Mouse (Mus musculus) gastrocnemius, adult 2 months (tissue): ENCODE measurements at regions not wholly inside any gene's neighbourhood (a gene's known extent, or its start where the extent isn't known, plus 50 kb on each side); places are given as distances from the start of the nearest gene placed in this dataset.

ENCODE experiments used
- DNase-seq: peaks from one replicate; pipeline ENCODE4 v3.0.0; 2022
- H3K27ac ChIP-seq: fragments of 200-600 bp; 2 replicates; pipeline ENCODE4 v1.8.1; 2022; ENCODE audit warnings: mild to moderate bottlenecking
- H3K4me3 ChIP-seq: fragments of 200-600 bp; 2 replicates; pipeline ENCODE4 v1.8.1; 2022; ENCODE audit warnings: mild to moderate bottlenecking, moderate library complexity
- CTCF ChIP-seq: fragments of 200-600 bp; IDR thresholded peaks from 2 replicates; pipeline ENCODE4 v1.8.1; 2022; ENCODE audit warnings: antibody characterized with exemption, mild to moderate bottlenecking, moderate library complexity
- intact Hi-C: fragments of 180-260 bp; cut with DNase I; formaldehyde crosslinking; loops from one replicate; pipeline ENCODE4 v1.15.1; 2025

DNA sequence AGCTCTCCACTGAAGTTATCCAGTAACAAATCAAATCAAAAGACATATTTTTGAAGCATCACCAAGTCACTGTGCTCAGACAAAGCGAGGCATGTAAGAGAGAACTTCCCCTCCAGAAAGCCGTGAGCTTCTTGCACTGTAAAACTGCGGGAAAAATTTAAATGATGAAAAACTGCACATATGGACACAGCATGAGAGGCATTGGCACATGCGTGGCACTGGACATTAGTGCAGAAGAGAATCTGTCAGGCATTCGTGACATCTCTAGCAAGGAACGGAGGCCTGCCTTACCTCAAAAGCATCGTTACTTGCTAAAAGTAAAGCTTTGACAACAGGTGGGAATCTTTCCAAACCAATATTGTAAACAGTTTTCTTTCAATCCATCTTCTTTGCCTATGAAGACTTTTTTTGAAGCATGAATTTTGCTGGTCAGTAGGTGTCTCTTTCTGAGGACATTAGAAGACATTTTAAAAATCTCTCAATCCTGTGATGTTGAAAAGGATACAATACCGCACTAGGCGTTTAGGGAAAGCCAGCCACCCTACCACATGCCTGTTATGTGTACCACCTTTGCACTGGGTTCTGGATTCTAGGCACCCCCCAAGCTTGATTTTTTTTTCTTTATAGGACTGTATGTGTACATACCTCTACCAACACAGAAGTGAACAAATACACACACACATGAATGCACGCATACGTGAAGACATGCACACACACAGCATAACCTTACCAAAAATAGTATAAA, 2380.5 kb upstream of the Gm7489 start:
- TF ChIP-seq CTCF, result no peak
- Histone ChIP-seq H3K27ac (no peak overlapping the region), H3K4me3 (no peak overlapping the region)
- no peak for DNase-seq
- intact Hi-C loops, result no loop called here

DNA sequence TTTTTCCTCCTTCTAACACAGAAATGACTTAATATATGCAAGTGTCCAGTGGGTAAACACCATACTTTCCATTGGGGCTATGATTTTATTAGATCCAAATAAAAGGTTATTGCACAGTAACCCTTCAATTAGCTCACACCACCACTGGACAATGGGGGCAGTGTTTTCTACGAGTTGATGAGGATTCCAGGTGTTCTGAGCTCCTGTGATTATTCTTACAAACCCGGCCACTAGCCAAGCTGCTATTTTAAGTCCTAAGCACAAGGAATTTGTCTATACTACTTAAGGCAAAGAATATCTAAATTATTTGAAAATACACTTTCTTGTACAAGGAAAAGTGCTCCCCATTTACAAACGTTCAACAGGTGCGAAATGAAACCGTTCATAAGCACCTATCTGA, 2379.9 kb upstream of the Gm7489 start:
- H3K27ac ChIP-seq, result no peak overlapping the region
- DNase-seq, result no peak
- no peak for TF ChIP-seq CTCF
- intact Hi-C loops, result no loop called here
- no peak overlapping the region for H3K4me3 ChIP-seq

DNA sequence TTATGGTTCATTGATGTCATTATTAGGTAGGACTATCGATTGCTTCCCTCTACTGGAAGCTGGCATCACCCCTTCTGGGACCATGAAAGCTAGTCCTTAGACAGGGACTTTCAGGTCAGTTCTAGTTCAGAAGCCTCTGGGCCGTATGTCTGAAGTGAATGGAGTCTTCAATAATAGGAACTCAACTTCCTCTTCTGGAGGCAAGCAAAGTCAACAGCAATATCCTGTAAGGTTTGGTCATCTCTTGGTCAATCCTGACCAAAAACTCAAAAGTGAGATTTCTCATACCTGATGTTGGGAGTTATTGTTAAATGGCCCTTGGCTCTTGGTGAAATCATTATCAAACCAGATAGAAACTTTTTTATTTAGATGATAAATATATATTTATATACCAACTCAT, 2377.6 kb upstream of the Gm7489 start:
- no peak for DNase-seq
- H3K4me3 ChIP-seq, result no peak overlapping the region
- intact Hi-C loops, result no loop called here
- no peak overlapping the region for H3K27ac ChIP-seq
- TF ChIP-seq CTCF, result no peak

DNA sequence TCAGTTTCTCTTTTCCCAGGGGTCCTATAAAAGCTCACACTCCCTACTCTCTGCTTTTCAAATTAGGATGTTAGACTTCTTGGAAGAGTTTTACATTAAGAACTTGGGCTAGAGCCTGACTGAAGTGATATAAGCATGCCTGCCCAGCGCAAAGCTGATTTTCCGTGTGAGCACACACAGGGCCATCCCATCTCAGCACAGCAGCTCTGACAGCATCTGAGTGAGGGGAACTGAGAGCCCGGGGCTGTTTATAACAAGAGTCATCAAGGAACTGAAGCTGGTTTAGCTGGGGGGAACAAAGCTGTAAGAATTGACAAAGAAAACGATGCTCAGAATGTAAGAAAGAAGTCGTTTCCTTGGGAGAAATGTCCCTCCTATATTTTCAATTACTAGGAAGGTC, 2373.4 kb upstream of the Gm7489 start:
- TF ChIP-seq CTCF, result no peak
- H3K4me3 ChIP-seq, result no peak overlapping the region
- intact Hi-C loops, result no loop called here
- DNase-seq, result no peak
- no peak overlapping the region for H3K27ac ChIP-seq

DNA sequence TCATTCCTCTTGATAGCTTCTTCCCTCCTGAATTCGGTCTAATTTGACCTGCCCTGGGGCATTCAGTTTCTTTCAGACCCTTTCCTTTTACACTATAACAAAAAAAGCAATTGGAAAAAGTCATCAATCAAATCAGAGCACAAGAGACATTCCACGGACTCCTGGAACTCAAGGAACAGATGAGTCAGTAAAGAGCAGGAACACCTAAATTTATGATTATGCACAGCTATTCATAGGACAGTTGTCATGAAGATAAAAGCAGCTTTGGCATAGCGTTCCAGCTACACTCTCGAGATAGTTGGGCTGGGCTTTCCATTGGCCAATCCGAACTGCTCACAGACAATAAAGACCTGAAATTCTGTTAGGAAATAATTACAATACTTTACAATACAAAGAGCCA, 2348.4 kb upstream of the Gm7489 start:
- Histone ChIP-seq H3K27ac (no peak overlapping the region), H3K4me3 (no peak overlapping the region)
- intact Hi-C loops, result no loop called here
- no peak for TF ChIP-seq CTCF
- no peak for DNase-seq

DNA sequence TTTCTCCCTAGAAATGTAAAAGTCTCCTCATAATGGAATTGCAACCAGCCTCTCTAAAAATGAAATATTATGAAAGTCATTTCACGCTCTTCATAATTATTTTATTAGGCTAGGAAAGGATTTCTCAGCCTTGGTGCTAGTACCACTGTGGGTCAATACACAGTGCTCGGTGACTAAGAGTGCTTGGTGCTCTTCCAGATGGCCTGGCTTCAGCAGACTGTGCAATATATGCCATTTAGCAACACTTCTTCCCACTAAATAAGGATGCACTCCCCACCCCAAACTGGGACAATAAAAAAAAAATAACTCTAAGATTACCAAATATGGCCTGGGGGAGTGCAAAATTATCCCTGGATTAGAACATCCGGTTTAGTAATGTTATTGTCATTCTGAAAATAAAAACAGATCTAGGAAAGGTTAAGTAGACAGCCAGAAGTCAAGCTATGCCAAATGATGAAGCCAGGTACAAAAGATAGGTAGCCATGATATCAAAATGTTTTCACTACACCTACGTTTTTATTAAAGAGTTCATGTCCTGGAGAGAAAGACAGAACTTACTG, 2333.4 kb upstream of the Gm7489 start:
- Histone ChIP-seq H3K4me3 (no peak overlapping the region), H3K27ac (no peak overlapping the region)
- intact Hi-C loops, result no loop called here
- no peak for DNase-seq
- TF ChIP-seq CTCF, result no peak

DNA sequence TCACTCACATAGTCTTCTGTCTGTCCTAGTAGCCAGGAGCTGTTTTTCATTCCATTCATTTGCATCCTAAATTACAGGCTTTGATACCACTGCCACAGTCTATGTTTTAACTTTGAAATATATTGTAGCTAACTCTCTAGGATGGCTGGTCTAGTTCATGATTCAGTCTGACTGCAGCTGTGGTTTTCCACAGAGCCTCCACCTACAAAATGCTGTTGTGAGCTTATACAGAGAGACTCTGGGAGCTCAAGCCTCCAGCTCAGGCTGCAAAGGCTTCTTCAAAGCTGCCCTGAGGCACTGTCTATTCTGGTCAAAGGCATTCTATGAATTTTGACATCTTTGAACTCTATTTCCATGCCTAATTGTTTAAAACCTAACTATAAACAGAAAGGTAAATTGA, 2326.5 kb upstream of the Gm7489 start:
- H3K27ac ChIP-seq, result no peak overlapping the region
- DNase-seq, result no peak
- H3K4me3 ChIP-seq, result no peak overlapping the region
- intact Hi-C loops, result no loop called here
- TF ChIP-seq CTCF, result no peak

DNA sequence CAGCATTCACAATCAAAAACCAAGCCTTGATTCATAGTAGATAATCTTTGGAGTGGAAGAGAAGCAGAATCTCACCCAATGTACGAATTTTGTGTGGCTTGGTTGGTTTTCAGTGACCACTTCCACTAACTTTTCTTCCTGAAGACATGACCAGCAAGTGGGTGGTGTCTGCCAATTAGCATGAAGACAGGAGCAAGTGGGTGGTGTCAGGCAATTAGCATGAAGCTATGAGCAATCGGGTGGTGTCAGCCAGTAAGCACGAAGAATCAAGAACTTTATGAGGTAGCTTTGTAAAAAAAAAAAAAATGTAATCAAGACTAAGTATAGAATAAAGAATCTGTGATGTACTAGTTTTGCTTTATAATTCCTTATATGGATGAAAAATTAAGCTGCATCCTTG, 2319.2 kb upstream of the Gm7489 start:
- Histone ChIP-seq H3K27ac (no peak overlapping the region), H3K4me3 (no peak overlapping the region)
- intact Hi-C loops, result no loop called here
- no peak for TF ChIP-seq CTCF
- DNase-seq, result no peak

DNA sequence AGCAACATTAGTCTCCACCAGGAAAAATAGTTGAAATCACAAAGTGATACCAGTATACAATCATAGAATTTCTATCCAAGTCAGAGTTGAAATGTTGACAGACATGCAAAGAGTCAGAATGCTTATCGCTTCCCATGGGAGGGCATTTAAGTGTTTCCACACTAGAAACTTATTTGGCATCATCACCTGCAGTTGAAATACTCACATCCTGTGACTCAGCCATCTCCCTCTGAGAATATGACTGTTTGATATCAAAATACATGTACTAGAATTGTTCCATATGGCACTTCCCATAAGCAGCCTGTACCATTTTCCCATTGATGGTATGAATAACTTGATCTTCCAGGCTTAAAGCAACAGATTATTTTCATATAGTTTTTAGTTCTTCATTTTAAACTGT, 2314.1 kb upstream of the Gm7489 start:
- intact Hi-C loops, result no loop called here
- Histone ChIP-seq H3K4me3 (no peak overlapping the region), H3K27ac (no peak overlapping the region)
- TF ChIP-seq CTCF, result no peak
- no peak for DNase-seq

DNA sequence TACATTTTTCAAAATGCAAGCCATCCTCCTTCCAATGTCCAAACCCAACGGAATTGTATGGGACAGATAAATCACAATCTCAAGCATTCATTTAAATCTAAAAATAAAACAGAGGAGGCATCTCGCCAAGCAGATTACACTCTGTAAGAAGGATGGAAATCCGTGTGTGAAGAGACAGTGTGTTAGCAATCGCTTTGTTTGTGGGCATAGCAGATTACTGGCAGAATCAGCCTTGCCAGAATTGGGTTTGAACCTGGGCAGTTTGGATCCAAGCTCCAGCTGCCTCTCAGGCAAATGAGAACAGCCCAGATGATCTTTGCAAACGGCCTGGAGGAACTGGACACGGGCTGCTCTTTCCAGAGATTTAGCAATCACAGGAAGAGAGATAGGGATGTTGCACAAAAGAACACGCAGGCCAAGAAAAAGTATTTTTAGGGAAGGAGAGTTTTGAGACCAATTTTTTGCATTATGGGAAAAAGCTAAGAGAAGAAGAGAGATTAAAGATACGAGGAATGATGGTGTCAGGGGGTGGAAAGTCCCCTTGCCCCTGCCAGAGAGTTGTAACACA, 2310.1 kb upstream of the Gm7489 start:
- DNase-seq, result peak; percentile 31
- intact Hi-C loops, result no loop called here
- TF ChIP-seq CTCF, result no peak
- Histone ChIP-seq H3K27ac (no peak overlapping the region), H3K4me3 (no peak overlapping the region)

DNA sequence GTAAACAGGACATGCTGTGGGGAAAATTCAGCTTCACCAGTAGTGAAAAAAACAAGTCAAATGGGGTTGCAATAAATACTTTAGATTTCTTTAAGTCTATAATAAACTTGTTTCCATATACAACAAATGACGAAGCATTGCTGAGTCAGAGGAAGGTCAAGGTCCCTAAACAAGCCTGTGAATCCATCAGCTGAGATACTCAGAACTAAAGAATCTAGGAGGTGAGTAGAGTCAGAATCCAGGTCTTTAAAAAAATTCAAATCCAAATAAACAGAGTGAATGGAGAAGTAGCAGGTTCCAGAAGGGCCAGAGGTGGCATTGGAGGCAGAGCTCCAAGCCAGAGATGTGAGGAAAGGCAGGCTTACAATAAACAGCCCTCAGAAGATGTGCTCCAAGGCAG, 2301.1 kb upstream of the Gm7489 start:
- Histone ChIP-seq H3K4me3 (no peak overlapping the region), H3K27ac (no peak overlapping the region)
- no peak for DNase-seq
- intact Hi-C loops, result no loop called here
- TF ChIP-seq CTCF, result no peak

DNA sequence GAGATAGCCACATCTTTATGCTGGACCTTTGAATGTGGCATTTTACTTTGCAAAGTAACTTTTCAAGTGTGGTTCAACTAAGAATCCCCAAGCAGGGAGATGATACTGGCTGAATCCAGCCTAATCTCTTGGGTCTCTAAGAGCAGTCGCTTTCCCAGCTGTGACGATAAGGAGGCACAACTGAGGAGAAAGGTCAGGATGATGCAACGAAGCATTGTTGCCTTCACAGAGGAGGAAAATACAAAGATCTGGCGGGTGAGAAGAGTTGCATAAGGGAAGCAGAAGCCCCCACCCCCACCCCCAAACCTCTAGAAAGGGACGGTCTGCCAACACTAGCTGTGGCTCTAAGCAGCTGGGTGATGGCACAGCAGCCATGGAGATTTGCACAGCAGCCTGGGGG, 2298.6 kb upstream of the Gm7489 start:
- H3K4me3 ChIP-seq, result no peak overlapping the region
- intact Hi-C loops, result no loop called here
- DNase-seq, result no peak
- H3K27ac ChIP-seq, result no peak overlapping the region
- no peak for TF ChIP-seq CTCF

DNA sequence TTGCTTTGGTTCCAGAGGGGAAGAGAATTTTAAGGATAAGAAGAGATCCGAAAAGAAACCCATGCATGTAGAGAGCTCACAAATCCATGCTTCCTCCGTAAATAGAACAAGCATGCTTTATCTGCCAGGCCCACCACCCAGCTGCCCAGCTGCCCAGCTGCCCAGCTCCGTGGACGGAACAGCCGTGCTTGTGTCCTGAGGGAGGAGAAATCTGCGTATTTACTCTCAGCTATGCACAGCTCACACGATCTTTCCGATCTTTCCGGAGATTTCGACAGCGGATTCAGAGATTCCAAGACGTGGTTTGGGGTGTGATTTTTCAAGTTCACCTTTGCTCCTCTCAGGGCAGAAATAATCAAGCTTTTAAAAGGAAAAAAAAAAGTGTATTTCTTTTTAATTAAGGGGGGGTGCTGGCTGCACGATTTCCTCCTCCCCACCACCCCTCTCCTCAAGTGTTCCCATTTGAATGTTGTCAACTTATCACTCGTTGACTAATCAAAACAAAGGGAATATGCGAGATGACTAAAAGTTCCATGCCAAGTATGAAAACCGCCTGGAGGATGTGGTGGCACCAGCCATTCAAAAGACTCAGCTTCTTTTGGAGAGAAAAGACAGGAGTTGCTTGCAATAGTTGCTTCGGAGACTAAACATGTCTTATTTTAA, 2293.2 kb upstream of the Gm7489 start:
- peak overlapping the region; percentile 75 for H3K27ac ChIP-seq
- peak overlapping the region; percentile 59 for H3K4me3 ChIP-seq
- no peak for TF ChIP-seq CTCF
- DNase-seq, result no peak
- intact Hi-C loops, result no loop called here

DNA sequence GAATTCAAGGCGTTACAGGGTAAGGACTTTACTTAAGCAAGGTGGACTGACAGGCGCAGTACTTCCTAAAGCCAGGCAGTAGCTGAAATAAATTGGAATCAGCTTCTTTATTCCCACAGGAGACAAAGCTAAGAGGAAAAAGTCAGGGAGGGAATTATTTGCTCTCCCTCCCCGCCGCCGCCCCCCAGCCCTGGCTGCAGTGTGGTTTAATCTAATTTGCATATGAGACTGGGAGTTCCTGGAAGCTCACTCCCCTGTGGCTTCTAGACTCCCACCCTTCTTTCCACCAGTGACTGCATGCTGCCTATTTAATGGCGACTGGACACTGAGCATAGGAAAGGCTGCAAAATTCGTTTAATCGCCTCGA, 2292.7 kb upstream of the Gm7489 start:
- intact Hi-C loops, result no loop called here
- no peak for TF ChIP-seq CTCF
- H3K27ac ChIP-seq, result peak overlapping the region; percentile 75
- DNase-seq, result peak; percentile 64
- H3K4me3 ChIP-seq, result peak overlapping the region; percentile 59
